In genomic region chr15:10485484-10486364, GRCm38 (mm10) we compare ENCODE assay signal across 7 mouse cellular contexts. TPM values are rescaled to one million over a fixed set of nuclear protein-coding genes. Genes with fewer than 3 reads are reported as not detected.
DNase-seq lines count a peak whose midpoint lies in the region; ATAC-seq lines count a peak whose summit lies in the region.

Gene Brix1 (minus strand): TSS chr15:10485947.
Gene Rad1 (plus strand): TSS chr15:10486018.

- peak within 1 kb of the TSS; percentile 70 for H3K27ac ChIP-seq in embryonic facial prominence, embryonic 12.5 days
- H3K27ac ChIP-seq in limb, embryonic 11.5 days (replicated peaks; ENCODE audit: low read depth, low read length), result no peak within 1 kb of the TSS
- peak within 1 kb of the TSS; percentile 75 for H3K27ac ChIP-seq in midbrain, embryonic 14.5 days (replicated peaks; ENCODE audit: low read depth, low read length)

- H3K9me3 ChIP-seq in embryonic facial prominence, embryonic 12.5 days, result no peaks in the 10 kb centered on the region
- no peaks in the 10 kb centered on the region for H3K9me3 ChIP-seq in limb, embryonic 11.5 days (ENCODE audit: control insufficient read depth, low read length)
- H3K9me3 ChIP-seq in midbrain, embryonic 14.5 days (ENCODE audit: control insufficient read depth, low read length), result no peaks in the 10 kb centered on the region

- peak; percentile 99 for ATAC-seq in embryonic facial prominence, embryonic 12.5 days (ENCODE audit: insufficient number of reproducible peaks, insufficient read depth, low FRiP score, low TSS enrichment)
- peak; percentile 98 for ATAC-seq in limb, embryonic 11.5 days (ENCODE audit: insufficient number of reproducible peaks, low FRiP score, low TSS enrichment, low read depth)
- ATAC-seq in midbrain, embryonic 14.5 days (ENCODE audit: low FRiP score, low TSS enrichment), result peak; percentile 99

- peak within 1 kb of the TSS; percentile 89 for H3K4me3 ChIP-seq in embryonic facial prominence, embryonic 12.5 days
- H3K4me3 ChIP-seq in limb, embryonic 11.5 days (ENCODE audit: low read depth, low read length), result peak within 1 kb of the TSS; percentile 67
- H3K4me3 ChIP-seq in midbrain, embryonic 14.5 days (replicated peaks; ENCODE audit: low read depth, low read length), result peak within 1 kb of the TSS; percentile 82

- H3K27me3 ChIP-seq in embryonic facial prominence, embryonic 12.5 days, result no peaks in the 10 kb centered on the region
- no peaks in the 10 kb centered on the region for H3K27me3 ChIP-seq in limb, embryonic 11.5 days (ENCODE audit: control insufficient read depth, insufficient read depth, low read length)
- no peaks in the 10 kb centered on the region for H3K27me3 ChIP-seq in midbrain, embryonic 14.5 days (ENCODE audit: control insufficient read depth, insufficient read depth, low read length)

- peak within 1 kb of the TSS; percentile 88 for H3K9ac ChIP-seq in embryonic facial prominence, embryonic 12.5 days
- H3K9ac ChIP-seq in limb, embryonic 11.5 days (ENCODE audit: low read length), result peak within 1 kb of the TSS; percentile 85
- H3K9ac ChIP-seq in midbrain, embryonic 14.5 days (replicated peaks; ENCODE audit: low read length), result peak within 1 kb of the TSS; percentile 70

- H3K4me2 ChIP-seq in embryonic facial prominence, embryonic 12.5 days (replicated peaks), result peak within 1 kb of the TSS; percentile 63
- peak within 1 kb of the TSS; percentile 80 for H3K4me2 ChIP-seq in limb, embryonic 11.5 days (ENCODE audit: low read depth, severe bottlenecking)
- H3K4me2 ChIP-seq in midbrain, embryonic 14.5 days (ENCODE audit: low read length), result peak within 1 kb of the TSS; percentile 84

- H3K36me3 ChIP-seq in embryonic facial prominence, embryonic 12.5 days, result peaks cover 17% of the 10 kb centered on the region
- peaks cover 10% of the 10 kb centered on the region; the same call in 1 of the 2 replicates for H3K36me3 ChIP-seq in limb, embryonic 11.5 days (ENCODE audit: control insufficient read depth, insufficient read depth, low read length)
- H3K36me3 ChIP-seq in midbrain, embryonic 14.5 days (ENCODE audit: control insufficient read depth, insufficient read depth, low read length), result peaks cover 34% of the 10 kb centered on the region

- peak; percentile 90 for DNase-seq in adrenal gland, postnatal 25 days
- DNase-seq in heart, adult 11 months, result peak; percentile 99
- peak; percentile 95 for DNase-seq in kidney, adult 18-20 months
- DNase-seq in limb, embryonic 11.5 days (ENCODE audit: low spot score), result peak; percentile 96
- peak; percentile 98 for DNase-seq in midbrain, embryonic 14.5 days
- peak; percentile 83 to 89 for DNase-seq in spleen, adult 18-20 months

- H3K4me1 ChIP-seq in embryonic facial prominence, embryonic 12.5 days, result peaks cover 16% of the 10 kb centered on the region; the same call in 1 of the 2 replicates
- H3K4me1 ChIP-seq in limb, embryonic 11.5 days (ENCODE audit: control insufficient read depth, insufficient read depth, low read length), result no peaks in the 10 kb centered on the region
- peaks cover 13% of the 10 kb centered on the region for H3K4me1 ChIP-seq in midbrain, embryonic 14.5 days (ENCODE audit: control insufficient read depth, insufficient read depth, low read length)

- WGBS in embryonic facial prominence, embryonic 12.5 days, result under 1% methylated on average over 58 of the region's 58 CpGs
- WGBS in limb, embryonic 11.5 days, result under 1% methylated on average over 58 of the region's 58 CpGs
- under 1% methylated on average over 58 of the region's 58 CpGs for WGBS in midbrain, embryonic 14.5 days

RNA-seq across cellular contexts. Expression of gene Brix1, which starts in this region (rescaled TPM):
- total RNA-seq in adrenal gland, postnatal 25 days (2021), result 42.7 and 45.6 TPM in 2 replicates
- polyA plus RNA-seq in embryonic facial prominence, embryonic 12.5 days (2016; fragmentation: Nextera tagmentation; extraction: Ambion mirVana), result 114 and 126 TPM in 2 replicates
- polyA plus RNA-seq in limb, embryonic 11.5 days (2014; fragmentation: Nextera tagmentation; extraction: Ambion mirVana), result 146 and 162 TPM in 2 replicates
- 71.9 and 73.3 TPM in 2 replicates for polyA plus RNA-seq in midbrain, embryonic 14.5 days (2014; fragmentation: Nextera tagmentation; extraction: Ambion mirVana)

RNA-seq across cellular contexts. Expression of gene Rad1, which starts in this region (rescaled TPM):
- 14.8 and 19.7 TPM in 2 replicates for total RNA-seq in adrenal gland, postnatal 25 days (2021)
- polyA plus RNA-seq in embryonic facial prominence, embryonic 12.5 days (2016; fragmentation: Nextera tagmentation; extraction: Ambion mirVana), result 41.1 and 41.7 TPM in 2 replicates
- 33.6 and 39.1 TPM in 2 replicates for polyA plus RNA-seq in limb, embryonic 11.5 days (2014; fragmentation: Nextera tagmentation; extraction: Ambion mirVana)
- 13.5 and 19.7 TPM in 2 replicates for polyA plus RNA-seq in midbrain, embryonic 14.5 days (2014; fragmentation: Nextera tagmentation; extraction: Ambion mirVana)
